Mouse (Mus musculus) heart, adult 2 months (tissue): ENCODE measurements at regions not wholly inside any gene's neighbourhood (a gene's known extent, or its start where the extent isn't known, plus 50 kb on each side); places are given as distances from the start of the nearest gene placed in this dataset.
"Not testable (repeated sequence)": the region's sequence is repeated elsewhere in the genome, so short reads cannot be mapped to it uniquely, and the experiment has no call there.

Experiments used
- DNase-seq, 2 experiments: peaks; one replicate each; pipeline ENCODE4 v3.0.0; 2021
- H3K27ac ChIP-seq: fragments of 200-600 bp; 2 replicates; pipeline ENCODE4 v1.8.1; 2022
- H3K27me3 ChIP-seq: fragments of 200-500 bp; 2 replicates; pipeline ENCODE4 v1.6.1; 2012; ENCODE audit warnings: mild to moderate bottlenecking, low read length, inconsistent platforms, mixed read lengths; ENCODE audit not compliant: control insufficient read depth, insufficient read depth
- H3K36me3 ChIP-seq: fragments of 200-500 bp; 2 replicates; pipeline ENCODE4 v1.6.1; 2012; ENCODE audit warnings: low read length, inconsistent platforms; ENCODE audit not compliant: control insufficient read depth, insufficient read depth
- H3K4me1 ChIP-seq: fragments of 200-500 bp; 2 replicates; pipeline ENCODE4 v1.6.1; 2011; ENCODE audit warnings: low read length; ENCODE audit not compliant: control insufficient read depth, insufficient read depth
- H3K4me3 ChIP-seq: fragments of 200-600 bp; 2 replicates; pipeline ENCODE4 v1.8.1; 2022
- H3K79me2 ChIP-seq: fragments of 200-500 bp; replicated peaks from 2 replicates; pipeline ENCODE4 v1.6.1; 2012; ENCODE audit warnings: mild to moderate bottlenecking, inconsistent platforms, low read length, moderate library complexity, mixed read lengths; ENCODE audit not compliant: control insufficient read depth, insufficient read depth
- H3K9ac ChIP-seq: fragments of 200-500 bp; 2 replicates; pipeline ENCODE4 v1.6.1; 2012; ENCODE audit warnings: low read depth, mild to moderate bottlenecking, control low read depth, inconsistent platforms, low read length, mixed read lengths
- WGBS: fragments of 180-500 bp; shearing (Covaris S2); methylation state at CpG from one replicate; pipeline ENCODE4 v1.1.7; 2018; 5-methylcytosine and 5-hydroxymethylcytosine counted together
- intact Hi-C: fragments of 180-260 bp; cut with DNase I; formaldehyde crosslinking; loops from one replicate; pipeline ENCODE4 v1.15.1; 2025

- H3K27me3 ChIP-seq, H3K79me2 ChIP-seq, H3K36me3 ChIP-seq, H3K4me1 ChIP-seq, H3K4me3 ChIP-seq, H3K9ac ChIP-seq, H3K27ac ChIP-seq, intact Hi-C loops: not testable (repeated sequence)
- DNase-seq = peak; percentile 1 to 9
- WGBS = 77% methylated on average over 7 of the region's 7 CpGs
Observed at GRCm38 (mm10) chrX:4899187-4899586, 52.7 kb upstream of the Btbd35f27 start.
